Mouse (Mus musculus) intestine, embryonic 15.5 days (tissue): ENCODE measurements around the gene Fam13c. TPM values are rescaled to one million over a fixed set of nuclear protein-coding genes. Genes with fewer than 3 reads are reported as not detected.
A peak's percentile ranks its signal among the peaks of the same experiment; 100 is the strongest.

Source experiments
- ATAC-seq: fragments of 200-750 bp; cut with Nextera tagmentation; 2 replicates; pipeline ENCODE4 v1.8.0; 2017; ENCODE audit warnings: moderate TSS enrichment, moderate library complexity
- H3K27ac ChIP-seq: fragments of 300-500 bp; sonication (generic); 2 replicates; pipeline ENCODE4 v1.5.1; 2015; ENCODE audit warnings: mild to moderate bottlenecking, inconsistent platforms
- H3K27me3 ChIP-seq: fragments of 300-500 bp; sonication (generic); replicated peaks from 2 replicates; pipeline ENCODE4 v1.6.1; 2015; ENCODE audit warnings: inconsistent platforms
- H3K36me3 ChIP-seq: fragments of 300-500 bp; sonication (generic); 2 replicates; pipeline ENCODE4 v1.6.1; 2015; ENCODE audit warnings: inconsistent platforms
- H3K4me1 ChIP-seq: fragments of 300-500 bp; sonication (generic); replicated peaks from 2 replicates; pipeline ENCODE4 v1.6.1; 2015; ENCODE audit warnings: inconsistent platforms
- H3K4me2 ChIP-seq: fragments of 300-500 bp; sonication (generic); replicated peaks from 2 replicates; pipeline ENCODE4 v1.6.1; 2015; ENCODE audit warnings: mild to moderate bottlenecking, inconsistent platforms
- H3K4me3 ChIP-seq: fragments of 300-500 bp; sonication (generic); replicated peaks from 2 replicates; pipeline ENCODE4 v1.5.1; 2015; ENCODE audit warnings: inconsistent platforms
- H3K9ac ChIP-seq: fragments of 300-500 bp; sonication (generic); 2 replicates; pipeline ENCODE4 v1.6.1; 2015; ENCODE audit warnings: inconsistent platforms
- H3K9me3 ChIP-seq: fragments of 300-500 bp; sonication (generic); 2 replicates; pipeline ENCODE4 v1.6.1; 2016; ENCODE audit warnings: inconsistent platforms
- WGBS: fragments of 180-500 bp; shearing (Covaris S2); methylation state at CpG from one replicate; pipeline ENCODE4 v1.1.7; 2015; 5-methylcytosine and 5-hydroxymethylcytosine counted together
- polyA plus RNA-seq: library from polyadenylated mRNA; unstranded; fragments of >200 nt; fragmentation: Nextera tagmentation; extraction: Ambion mirVana; gene quantifications from 2 replicates; pipeline ENCODE4 v1.2.1, GENCODE M21; 2015

Fam13c gene
- polyA plus RNA-seq, 1 experiment from 2014 or later: 8.0 TPM

DNA sequence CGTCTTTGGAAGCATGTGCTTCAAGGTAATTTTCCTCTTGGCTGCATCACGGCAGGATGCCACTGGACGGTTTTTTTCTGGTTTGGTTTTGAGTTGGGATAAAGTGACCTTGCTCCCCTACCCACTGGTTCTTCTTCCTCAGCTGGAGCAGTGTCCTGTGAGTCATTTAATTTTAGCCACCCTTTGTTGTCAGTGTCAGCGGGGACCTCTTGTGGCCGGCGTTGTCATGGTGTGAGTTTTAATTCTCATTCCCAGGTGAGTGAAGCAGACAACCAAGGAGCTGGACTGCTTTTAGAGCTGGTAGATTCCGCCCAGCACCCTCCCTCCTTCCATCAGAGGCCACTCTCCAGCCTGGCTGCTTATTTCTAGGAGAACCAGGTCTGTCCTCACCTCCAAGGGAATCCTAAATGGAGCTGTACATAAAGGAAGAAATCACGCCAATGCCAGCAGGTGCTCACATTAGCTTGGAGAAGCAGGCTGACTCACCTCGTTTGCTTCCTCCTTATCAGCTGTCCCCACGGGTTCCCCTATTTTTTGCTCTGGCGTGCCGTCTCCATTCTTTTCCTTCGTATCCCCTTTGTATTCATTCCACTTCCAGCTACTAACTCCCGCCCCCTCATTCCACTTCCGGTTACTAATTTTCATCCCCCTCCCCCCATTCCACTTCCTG lies 66.4 kb downstream of the Fam13c start:
- H3K4me1 ChIP-seq: no peaks in the 10 kb centered on the region
- H3K4me2 ChIP-seq: no peak overlapping the region
- no peak overlapping the region for H3K27ac ChIP-seq
- H3K9me3 ChIP-seq: no peaks in the 10 kb centered on the region
- ATAC-seq: no peak
- H3K4me3 ChIP-seq: no peak overlapping the region
- 64% methylated on average over 15 of the region's 15 CpGs for whole genome bisulfite sequencing
- H3K36me3 ChIP-seq: no peaks in the 10 kb centered on the region
- H3K9ac ChIP-seq: no peak overlapping the region
- no peaks in the 10 kb centered on the region for H3K27me3 ChIP-seq

DNA sequence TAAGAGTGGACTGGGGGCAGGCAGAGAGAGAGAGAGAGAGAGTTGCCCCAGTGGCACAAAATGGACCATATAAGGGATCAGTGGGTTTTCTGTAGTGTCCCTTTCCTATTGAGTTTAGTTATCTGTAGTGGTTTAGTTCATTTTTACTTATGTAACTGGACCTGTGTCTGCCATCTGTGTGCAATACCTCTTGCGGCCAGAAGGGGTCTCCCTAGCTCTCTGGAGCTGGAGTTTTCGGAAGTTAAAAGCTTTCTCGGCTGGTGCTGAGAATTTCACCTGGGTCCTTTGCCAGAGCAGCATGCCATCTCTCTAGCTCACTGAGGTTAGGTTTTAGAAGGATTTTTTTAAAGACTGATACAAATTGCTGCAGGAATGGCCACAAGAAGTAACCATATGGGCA lies 67.6 kb downstream of the Fam13c start:
- H3K4me3 ChIP-seq: no peak overlapping the region
- no peaks in the 10 kb centered on the region for H3K9me3 ChIP-seq
- 89% methylated on average over 3 of the region's 3 CpGs for WGBS
- H3K4me1 ChIP-seq: no peaks in the 10 kb centered on the region
- ATAC-seq: no peak
- H3K36me3 ChIP-seq: no peaks in the 10 kb centered on the region
- no peak overlapping the region for H3K27ac ChIP-seq
- H3K4me2 ChIP-seq: no peak overlapping the region
- no peaks in the 10 kb centered on the region for H3K27me3 ChIP-seq
- no peak overlapping the region for H3K9ac ChIP-seq

DNA sequence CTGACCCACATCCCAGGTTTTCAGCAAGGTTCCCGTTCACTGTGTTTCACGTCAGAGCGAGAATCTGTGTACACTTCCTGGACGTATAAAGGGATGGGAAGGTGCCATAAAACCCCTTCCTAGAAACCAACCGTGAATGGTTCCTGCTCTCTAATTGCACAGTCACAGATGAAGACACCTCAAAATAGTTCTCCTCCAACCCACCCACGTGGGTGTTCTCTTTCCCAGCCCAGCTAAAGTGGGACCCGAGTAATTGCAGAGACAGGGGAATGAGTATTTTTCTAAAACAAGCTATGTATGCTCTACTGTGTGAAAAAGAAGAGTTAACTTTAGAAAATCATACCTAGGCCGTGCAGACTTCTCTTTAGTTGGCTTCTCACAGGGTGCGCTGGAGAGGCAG lies 74.6 kb downstream of the Fam13c start:
- no peak overlapping the region for H3K9ac ChIP-seq
- no peaks in the 10 kb centered on the region for H3K27me3 ChIP-seq
- no peak for ATAC-seq
- H3K9me3 ChIP-seq: no peaks in the 10 kb centered on the region
- H3K4me3 ChIP-seq: no peak overlapping the region
- H3K4me2 ChIP-seq: no peak overlapping the region
- H3K4me1 ChIP-seq: peaks cover 4% of the 10 kb centered on the region
- no peak overlapping the region for H3K27ac ChIP-seq
- WGBS: 77% methylated on average over 9 of the region's 9 CpGs
- no peaks in the 10 kb centered on the region for H3K36me3 ChIP-seq

DNA sequence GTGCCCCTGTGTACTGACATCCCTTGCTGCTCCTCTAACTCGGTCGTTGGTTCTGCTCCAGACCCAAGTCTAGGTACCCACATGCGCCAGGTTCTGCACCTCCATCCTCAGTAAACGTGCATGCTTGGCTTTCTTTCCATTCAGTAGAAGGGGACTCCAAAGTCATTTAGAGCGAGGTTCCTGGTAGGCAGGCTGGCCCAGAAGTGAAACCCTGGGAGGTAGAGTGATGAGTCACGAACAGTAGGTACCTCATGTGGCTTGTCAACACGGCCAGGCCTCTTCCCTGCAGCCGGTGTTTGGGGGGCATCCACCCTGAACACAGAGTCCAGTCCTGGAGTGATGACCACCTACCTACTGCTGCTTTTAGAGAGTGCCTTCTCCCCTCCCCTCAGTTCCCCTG lies 76.4 kb downstream of the Fam13c start:
- no peak overlapping the region for H3K4me3 ChIP-seq
- H3K4me1 ChIP-seq: peaks cover 14% of the 10 kb centered on the region
- H3K9ac ChIP-seq: no peak overlapping the region
- H3K36me3 ChIP-seq: no peaks in the 10 kb centered on the region
- 91% methylated on average over 8 of the region's 8 CpGs for WGBS
- H3K4me2 ChIP-seq: no peak overlapping the region
- H3K27me3 ChIP-seq: 0 out of 2 replicates have a peak, but pooled peaks cover 2% of the 10 kb centered on the region
- no peaks in the 10 kb centered on the region for H3K9me3 ChIP-seq
- no peak for ATAC-seq
- H3K27ac ChIP-seq: no peak overlapping the region

GRCm38 (mm10) chr10:70519640-70520099 lies 79.4 kb downstream of the Fam13c start:
- H3K9ac ChIP-seq: no peak overlapping the region
- peak overlapping the region; percentile 35; the same call in 1 of the 2 replicates for H3K4me3 ChIP-seq
- no peaks in the 10 kb centered on the region for H3K9me3 ChIP-seq
- H3K27me3 ChIP-seq: 0 out of 2 replicates have a peak, but pooled peaks cover 4% of the 10 kb centered on the region
- 16% methylated on average over 14 of the region's 14 CpGs for WGBS
- H3K4me2 ChIP-seq: peak overlapping the region; percentile 84
- H3K36me3 ChIP-seq: no peaks in the 10 kb centered on the region
- no peak for ATAC-seq
- H3K27ac ChIP-seq: no peak overlapping the region
- H3K4me1 ChIP-seq: peaks cover 14% of the 10 kb centered on the region

DNA sequence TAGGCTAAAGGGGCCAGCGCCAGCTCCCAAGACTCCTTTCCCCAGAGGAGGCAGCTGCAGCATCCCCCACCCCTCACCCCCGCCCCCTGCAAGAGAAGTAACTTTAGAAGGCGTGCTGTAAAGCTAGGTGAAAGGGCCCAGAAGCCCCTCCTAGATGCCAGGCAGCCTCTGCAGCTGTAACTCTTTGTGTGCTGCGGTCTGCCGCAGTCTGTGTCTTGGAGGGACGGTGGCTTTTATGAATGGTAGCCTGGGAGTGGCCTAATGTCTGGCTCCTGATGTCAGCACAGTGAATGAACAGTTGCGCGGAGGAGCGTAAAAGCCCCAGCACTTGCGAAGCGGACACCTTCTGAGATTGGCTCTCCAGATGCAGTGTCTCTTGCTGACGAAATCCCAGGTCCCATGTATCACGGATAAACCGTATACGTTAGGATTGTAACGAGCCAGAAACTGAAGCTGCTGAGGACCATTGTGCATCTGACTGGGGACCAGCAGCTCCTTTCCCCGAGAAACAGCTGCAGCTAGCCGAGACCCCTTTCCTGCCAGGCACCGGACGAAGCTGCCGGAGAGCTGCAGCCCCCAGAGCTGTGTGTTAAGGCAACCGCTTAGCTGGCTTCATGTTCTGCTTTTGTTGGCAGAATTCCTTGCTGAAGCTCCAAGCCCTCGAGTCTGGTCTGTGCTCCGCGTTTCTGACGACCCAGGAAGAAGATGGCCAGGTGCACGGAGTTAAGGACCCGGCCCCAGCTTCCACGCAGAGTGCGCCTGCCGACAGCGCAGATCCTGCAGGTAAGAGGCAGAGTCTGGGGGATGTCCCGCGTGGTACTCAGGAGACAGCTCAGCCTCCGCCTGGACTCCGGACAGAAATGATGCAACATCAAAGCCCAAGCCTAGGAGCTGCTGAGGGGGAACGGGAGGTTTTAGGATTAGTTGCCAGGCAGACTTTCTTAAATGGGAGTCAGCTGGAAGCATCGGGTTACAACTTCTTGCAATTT lies 80.2 kb downstream of the Fam13c start:
- Histone ChIP-seq H3K4me2 (peak overlapping the region; percentile 84), H3K27me3 (0 out of 2 replicates have a peak, but pooled peaks cover 4% of the 10 kb centered on the region), H3K9ac (peak overlapping the region; percentile 15; the same call in 1 of the 2 replicates), H3K4me1 (peaks cover 14% of the 10 kb centered on the region), H3K9me3 (no peaks in the 10 kb centered on the region), H3K27ac (no peak overlapping the region), H3K4me3 (peak overlapping the region; percentile 35), H3K36me3 (no peaks in the 10 kb centered on the region)
- 1% methylated on average over 38 of the region's 38 CpGs for WGBS
- peak; percentile 67 for ATAC-seq

- peak overlapping the region; percentile 84 for H3K4me2 ChIP-seq
- H3K36me3 ChIP-seq: no peaks in the 10 kb centered on the region
- H3K27me3 ChIP-seq: 0 out of 2 replicates have a peak, but pooled peaks cover 4% of the 10 kb centered on the region
- peaks cover 14% of the 10 kb centered on the region for H3K4me1 ChIP-seq
- no peak overlapping the region for H3K27ac ChIP-seq
- ATAC-seq: 0 out of 2 replicates have a peak, but pooled peaks have one; percentile 39
- H3K9ac ChIP-seq: no peak overlapping the region
- no peaks in the 10 kb centered on the region for H3K9me3 ChIP-seq
- H3K4me3 ChIP-seq: 0 out of 2 replicates have a peak overlapping the region, but pooled peaks have one; percentile 35
- WGBS: 25% methylated on average over 5 of the region's 5 CpGs
Measured at GRCm38 (mm10) chr10:70521379-70521778, 81.1 kb downstream of the Fam13c start.

DNA sequence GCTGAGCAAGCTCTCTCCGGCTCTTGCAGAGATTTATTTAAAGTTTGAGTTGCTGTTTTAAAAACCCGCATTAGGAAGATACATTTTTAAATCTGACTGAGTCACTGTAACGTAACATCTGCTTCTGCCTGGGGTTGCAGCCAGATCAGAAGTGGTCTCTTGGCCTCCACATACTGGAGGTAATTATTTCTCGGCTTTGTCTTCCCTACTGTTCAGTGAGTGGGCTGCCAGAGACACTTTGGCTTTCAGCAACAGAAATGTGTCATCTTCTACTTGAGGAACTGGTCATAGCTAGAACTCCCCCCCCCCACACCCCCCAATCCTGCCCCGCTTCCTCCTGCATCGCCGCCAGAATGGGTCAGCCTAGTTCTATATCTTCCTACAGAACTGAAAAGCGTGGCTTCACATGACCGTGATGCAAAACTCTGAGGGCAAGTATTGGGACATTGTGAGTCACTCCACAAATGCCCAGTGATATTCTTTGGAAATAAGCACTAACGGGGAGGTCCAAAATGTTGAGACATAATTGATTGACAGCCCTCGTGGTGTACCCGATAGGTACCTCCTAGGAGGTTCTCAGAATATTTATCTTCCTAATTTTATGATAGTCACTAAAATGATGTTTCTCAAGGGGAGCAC lies 90.0 kb downstream of the Fam13c start:
- 67% methylated on average over 12 of the region's 12 CpGs for WGBS
- Histone ChIP-seq H3K4me2 (no peak overlapping the region), H3K4me3 (no peak overlapping the region), H3K36me3 (no peaks in the 10 kb centered on the region), H3K27me3 (no peaks in the 10 kb centered on the region), H3K9me3 (no peaks in the 10 kb centered on the region), H3K27ac (no peak overlapping the region), H3K9ac (no peak overlapping the region), H3K4me1 (no peaks in the 10 kb centered on the region; the same call in 1 of the 2 replicates)
- peak; percentile 56 for ATAC-seq

- WGBS: 78% methylated on average over 9 of the region's 9 CpGs
- no peak for ATAC-seq
- H3K9ac ChIP-seq: no peak overlapping the region
Measured at GRCm38 (mm10) chr10:70532249-70532648, 92.0 kb downstream of the Fam13c start.

DNA sequence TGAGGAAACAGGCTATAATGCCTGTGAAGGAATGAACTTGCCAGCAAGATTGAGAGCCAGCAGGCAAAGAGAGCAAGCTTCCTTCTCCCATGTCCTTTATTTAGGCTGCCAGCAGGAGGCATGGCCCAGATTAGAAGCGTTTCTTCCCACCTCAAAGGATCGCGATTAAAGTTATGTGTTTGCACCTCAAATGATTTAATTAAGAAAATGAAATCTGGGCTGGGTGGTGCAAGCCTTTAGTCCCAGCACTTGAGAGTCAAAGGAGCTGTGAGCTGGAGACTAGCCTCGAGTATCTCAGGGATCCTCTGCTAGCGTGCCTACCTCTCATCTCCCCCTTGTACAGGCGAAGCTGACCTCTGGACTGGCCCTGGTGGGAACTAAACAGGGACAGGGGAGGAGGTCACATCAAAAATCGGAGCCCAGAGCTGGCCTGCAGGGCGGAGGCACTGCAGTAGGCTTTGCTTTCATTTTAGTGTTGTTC lies 93.1 kb downstream of the Fam13c start:
- no peaks in the 10 kb centered on the region; the same call in 1 of the 2 replicates for H3K4me1 ChIP-seq
- H3K36me3 ChIP-seq: no peaks in the 10 kb centered on the region
- H3K27ac ChIP-seq: no peak overlapping the region
- H3K9ac ChIP-seq: no peak overlapping the region
- H3K4me2 ChIP-seq: no peak overlapping the region
- H3K9me3 ChIP-seq: no peaks in the 10 kb centered on the region
- H3K4me3 ChIP-seq: no peak overlapping the region
- WGBS: 84% methylated on average over 8 of the region's 8 CpGs
- H3K27me3 ChIP-seq: no peaks in the 10 kb centered on the region
- no peak for ATAC-seq

More at GRCm38 (mm10) chr10:70532249-70532648, 92.0 kb downstream of the Fam13c start:
- H3K4me2 ChIP-seq: no peak overlapping the region
- H3K27me3 ChIP-seq: no peaks in the 10 kb centered on the region
- no peak overlapping the region for H3K4me3 ChIP-seq
- no peaks in the 10 kb centered on the region for H3K36me3 ChIP-seq
- H3K27ac ChIP-seq: no peak overlapping the region
- no peaks in the 10 kb centered on the region; the same call in 1 of the 2 replicates for H3K4me1 ChIP-seq
- H3K9me3 ChIP-seq: no peaks in the 10 kb centered on the region

DNA sequence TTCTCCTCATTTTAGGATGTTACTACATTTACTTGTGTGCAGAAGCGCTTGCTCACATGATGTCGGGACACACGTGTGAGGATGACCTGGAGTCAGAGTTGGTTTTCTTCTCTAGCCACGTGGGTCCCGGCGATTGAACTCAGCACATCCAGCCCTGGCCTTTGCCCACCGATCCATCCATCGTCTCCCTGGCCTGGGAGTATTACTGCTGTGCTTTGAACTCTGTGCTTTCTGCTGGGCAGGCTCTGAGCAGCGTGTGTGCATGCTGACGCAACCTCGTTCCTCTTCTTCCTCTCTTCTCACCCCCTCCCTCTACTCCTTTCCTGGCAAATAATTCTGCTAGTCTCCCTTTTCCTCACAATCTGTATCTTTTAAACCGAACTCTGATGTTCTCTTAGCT lies 93.7 kb downstream of the Fam13c start:
- H3K4me3 ChIP-seq: no peak overlapping the region
- H3K4me1 ChIP-seq: no peaks in the 10 kb centered on the region; the same call in 1 of the 2 replicates
- H3K27me3 ChIP-seq: no peaks in the 10 kb centered on the region
- H3K4me2 ChIP-seq: no peak overlapping the region
- H3K9ac ChIP-seq: no peak overlapping the region
- H3K9me3 ChIP-seq: no peaks in the 10 kb centered on the region
- no peak overlapping the region for H3K27ac ChIP-seq
- H3K36me3 ChIP-seq: no peaks in the 10 kb centered on the region
- WGBS: 87% methylated on average over 12 of the region's 12 CpGs
- ATAC-seq: no peak
